Mouse (Mus musculus): ENCODE results near the gene Slc25a41. TPM values are rescaled to one million over a fixed set of nuclear protein-coding genes. Genes with fewer than 3 reads are reported as not detected.

The Slc25a41 gene
- total and polyA plus RNA-seq, 3 experiments: not detected

DNA sequence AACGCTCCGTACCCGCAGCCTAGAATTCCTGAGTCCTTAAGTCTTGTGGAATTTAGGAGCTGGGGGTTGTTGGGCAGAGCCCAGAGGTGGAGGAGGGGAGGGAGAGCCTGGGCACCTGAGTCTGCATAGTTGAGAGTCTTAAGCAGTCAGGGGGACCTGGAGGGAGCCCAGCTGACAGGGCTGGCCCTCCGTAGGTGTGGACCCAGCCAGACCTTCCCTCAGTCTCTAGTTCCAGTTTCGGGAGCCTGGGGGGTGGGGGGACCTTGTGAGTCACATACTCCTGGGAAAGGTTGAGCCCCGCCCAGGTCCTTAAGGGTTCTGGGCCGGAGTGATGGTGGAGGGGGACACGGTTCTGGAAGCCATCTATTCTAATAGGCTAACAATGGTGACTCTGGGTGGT is 21.6 kb upstream of the Slc25a41 start:
- Histone ChIP-seq H3K9ac (ENCODE audit: low read depth, low read length) (no peak overlapping the region), H3K27ac (no peak overlapping the region), H3K4me1 (ENCODE audit: control insufficient read depth, insufficient read depth, low read length) (0 out of 2 replicates have a peak, but pooled peaks cover 3% of the 10 kb centered on the region), H3K27me3 (ENCODE audit: control insufficient read depth, insufficient read depth, low read length) (no peaks in the 10 kb centered on the region), H3K79me2 (replicated peaks; ENCODE audit: control insufficient read depth, insufficient read depth, low read length) (no peaks in the 10 kb centered on the region), H3K4me3 (no peak overlapping the region), H3K36me3 (ENCODE audit: control insufficient read depth, insufficient read depth, low read length) (no peaks in the 10 kb centered on the region)
- DNase-seq: no peak
- WGBS: 41% methylated on average over 8 of the region's 8 CpGs
- TF ChIP-seq EP300 (IDR thresholded peaks at IDR 0.05; ENCODE audit: insufficient read depth, low read depth, low read length) (no peak), CTCF (IDR thresholded peaks at IDR 0.05) (no peak), POLR2A (IDR thresholded peaks at IDR 0.05; ENCODE audit: insufficient read depth, low read depth, low read length) (no peak)
- intact Hi-C loops (cut with DNase I): no loop called here

DNA sequence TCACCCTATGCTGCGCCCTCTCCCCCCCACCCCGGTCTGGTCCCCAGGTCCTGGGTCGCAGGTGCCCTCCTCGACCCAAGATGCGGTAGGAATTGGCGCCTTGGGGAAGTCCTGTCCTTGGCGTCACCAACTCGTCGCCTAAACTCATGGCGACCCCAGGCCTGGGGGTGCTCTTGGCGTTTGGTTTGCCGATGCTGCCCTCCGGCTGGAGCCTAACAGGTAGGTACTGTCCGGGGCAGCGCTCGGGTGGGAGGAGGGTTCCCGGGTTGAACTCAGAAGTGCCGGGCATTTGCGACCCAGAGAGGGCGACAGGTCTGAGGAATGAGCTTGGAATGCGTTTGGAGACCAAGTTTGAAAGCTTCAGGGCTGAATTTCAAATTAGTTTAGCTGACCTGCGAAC is 21.1 kb upstream of the Slc25a41 start:
- Histone ChIP-seq H3K27ac (no peak overlapping the region), H3K36me3 (ENCODE audit: control insufficient read depth, insufficient read depth, low read length) (no peaks in the 10 kb centered on the region), H3K27me3 (ENCODE audit: control insufficient read depth, insufficient read depth, low read length) (no peaks in the 10 kb centered on the region), H3K4me3 (no peak overlapping the region), H3K79me2 (replicated peaks; ENCODE audit: control insufficient read depth, insufficient read depth, low read length) (no peaks in the 10 kb centered on the region), H3K9ac (ENCODE audit: low read depth, low read length) (no peak overlapping the region), H3K4me1 (ENCODE audit: control insufficient read depth, insufficient read depth, low read length) (0 out of 2 replicates have a peak, but pooled peaks cover 3% of the 10 kb centered on the region)
- no peak for DNase-seq
- TF ChIP-seq EP300 (IDR thresholded peaks at IDR 0.05; ENCODE audit: insufficient read depth, low read depth, low read length) (no peak), POLR2A (IDR thresholded peaks at IDR 0.05; ENCODE audit: insufficient read depth, low read depth, low read length) (no peak), CTCF (IDR thresholded peaks at IDR 0.05) (no peak)
- intact Hi-C loops (cut with DNase I): no loop called here
- 3% methylated on average over 22 of the region's 22 CpGs for WGBS

DNA sequence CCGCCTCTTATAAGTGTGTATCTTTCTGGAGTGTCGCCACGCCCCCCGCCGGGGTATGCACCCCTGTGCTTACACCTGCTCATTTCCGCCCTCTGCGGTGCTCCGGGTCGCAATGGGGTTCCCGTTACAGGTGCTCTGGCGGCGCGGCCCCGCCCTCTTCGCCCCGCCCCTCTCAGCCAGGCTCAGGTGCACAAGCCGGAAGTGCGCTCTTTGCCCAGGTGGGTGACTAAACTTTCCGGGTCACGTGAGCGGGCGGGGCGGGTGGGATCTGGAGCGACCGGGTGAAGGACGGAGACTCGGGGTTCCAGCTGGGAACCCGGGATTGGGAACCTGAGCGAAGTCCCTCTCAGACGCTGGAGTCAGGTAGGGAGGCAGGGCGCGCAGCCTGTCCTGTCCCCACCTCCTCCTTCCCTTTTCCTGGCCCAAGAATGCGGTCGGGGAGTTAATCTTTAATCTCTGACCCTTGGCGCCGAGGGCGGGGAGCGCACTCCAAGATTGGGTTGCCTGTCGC is 20.6 kb upstream of the Slc25a41 start:
- Histone ChIP-seq H3K9ac (ENCODE audit: low read depth, low read length) (no peak overlapping the region), H3K27me3 (ENCODE audit: control insufficient read depth, insufficient read depth, low read length) (no peaks in the 10 kb centered on the region), H3K4me1 (ENCODE audit: control insufficient read depth, insufficient read depth, low read length) (0 out of 2 replicates have a peak, but pooled peaks cover 3% of the 10 kb centered on the region), H3K4me3 (peak overlapping the region; percentile 16; the same call in 1 of the 2 replicates), H3K27ac (no peak overlapping the region), H3K36me3 (ENCODE audit: control insufficient read depth, insufficient read depth, low read length) (no peaks in the 10 kb centered on the region), H3K79me2 (replicated peaks; ENCODE audit: control insufficient read depth, insufficient read depth, low read length) (no peaks in the 10 kb centered on the region)
- WGBS: 2% methylated on average over 39 of the region's 39 CpGs
- DNase-seq: peak in 1 of 2 experiments; percentile 35
- intact Hi-C loops (cut with DNase I): no loop called here
- TF ChIP-seq POLR2A (IDR thresholded peaks at IDR 0.05; ENCODE audit: insufficient read depth, low read depth, low read length) (no peak), EP300 (IDR thresholded peaks at IDR 0.05; ENCODE audit: insufficient read depth, low read depth, low read length) (no peak), CTCF (IDR thresholded peaks at IDR 0.05) (no peak)

DNA sequence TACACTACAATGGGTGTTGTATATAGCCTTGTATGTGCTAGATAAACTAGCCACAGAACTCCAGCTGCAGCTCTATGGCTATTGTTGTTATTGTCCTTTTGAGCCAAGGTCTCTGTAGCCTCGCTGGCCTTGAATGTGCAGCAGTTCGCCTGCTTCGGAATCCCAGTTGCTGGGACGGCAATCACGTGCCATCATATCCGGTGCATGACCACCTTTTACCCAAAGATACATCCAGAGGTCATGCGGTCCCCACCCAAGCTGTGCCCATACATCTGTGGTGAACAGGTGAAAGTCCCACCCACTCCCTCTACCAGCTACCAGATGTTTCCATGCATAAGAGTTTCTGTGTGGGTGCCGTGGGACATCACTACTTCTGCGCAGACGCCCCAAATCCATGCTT is 19.6 kb upstream of the Slc25a41 start:
- H3K27me3 ChIP-seq (ENCODE audit: control insufficient read depth, insufficient read depth, low read length): no peaks in the 10 kb centered on the region
- H3K79me2 ChIP-seq (replicated peaks; ENCODE audit: control insufficient read depth, insufficient read depth, low read length): no peaks in the 10 kb centered on the region
- 0 out of 2 replicates have a peak, but pooled peaks cover 3% of the 10 kb centered on the region for H3K4me1 ChIP-seq (ENCODE audit: control insufficient read depth, insufficient read depth, low read length)
- 38% methylated on average over 10 of the region's 10 CpGs for WGBS
- H3K9ac ChIP-seq (ENCODE audit: low read depth, low read length): no peak overlapping the region
- intact Hi-C loops (cut with DNase I): no loop called here
- no peaks in the 10 kb centered on the region for H3K36me3 ChIP-seq (ENCODE audit: control insufficient read depth, insufficient read depth, low read length)
- DNase-seq: no peak
- TF ChIP-seq EP300 (IDR thresholded peaks at IDR 0.05; ENCODE audit: insufficient read depth, low read depth, low read length) (no peak), CTCF (IDR thresholded peaks at IDR 0.05) (no peak), POLR2A (IDR thresholded peaks at IDR 0.05; ENCODE audit: insufficient read depth, low read depth, low read length) (no peak)
- no peak overlapping the region; the same call in 1 of the 2 replicates for H3K27ac ChIP-seq
- no peak overlapping the region for H3K4me3 ChIP-seq

DNA sequence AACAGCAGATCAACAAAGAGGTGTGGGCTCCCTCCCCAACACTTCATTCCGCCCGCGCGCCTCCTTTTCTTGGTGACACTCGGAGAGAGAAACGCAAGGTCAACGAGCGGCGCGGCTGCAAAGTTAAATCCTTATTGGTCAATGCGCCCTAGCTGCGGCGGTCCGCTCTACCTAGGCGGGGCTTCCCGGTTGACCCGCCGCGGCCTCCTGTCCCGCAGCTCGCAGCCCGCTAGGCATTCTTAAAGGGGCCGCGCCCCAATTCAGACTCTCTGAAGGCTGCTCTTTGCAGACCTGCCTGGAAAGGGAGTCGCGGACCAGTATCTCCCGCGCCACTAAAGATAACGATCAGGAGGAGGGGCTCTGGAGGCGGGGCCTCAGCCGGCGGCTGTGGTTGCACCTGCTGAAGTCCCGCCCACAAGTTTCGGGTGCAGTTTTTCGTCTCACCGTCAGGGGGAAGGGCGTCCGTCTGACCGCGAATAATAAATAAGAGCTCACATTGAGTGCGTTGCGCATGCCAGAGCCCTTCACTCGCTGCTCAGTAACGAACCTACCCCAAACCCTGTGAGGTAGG is 18.9 kb upstream of the Slc25a41 start:
- 0 out of 2 replicates have a peak, but pooled peaks cover 3% of the 10 kb centered on the region for H3K4me1 ChIP-seq (ENCODE audit: control insufficient read depth, insufficient read depth, low read length)
- under 1% methylated on average over 44 of the region's 44 CpGs for WGBS
- intact Hi-C loops (cut with DNase I): no loop called here

DNA sequence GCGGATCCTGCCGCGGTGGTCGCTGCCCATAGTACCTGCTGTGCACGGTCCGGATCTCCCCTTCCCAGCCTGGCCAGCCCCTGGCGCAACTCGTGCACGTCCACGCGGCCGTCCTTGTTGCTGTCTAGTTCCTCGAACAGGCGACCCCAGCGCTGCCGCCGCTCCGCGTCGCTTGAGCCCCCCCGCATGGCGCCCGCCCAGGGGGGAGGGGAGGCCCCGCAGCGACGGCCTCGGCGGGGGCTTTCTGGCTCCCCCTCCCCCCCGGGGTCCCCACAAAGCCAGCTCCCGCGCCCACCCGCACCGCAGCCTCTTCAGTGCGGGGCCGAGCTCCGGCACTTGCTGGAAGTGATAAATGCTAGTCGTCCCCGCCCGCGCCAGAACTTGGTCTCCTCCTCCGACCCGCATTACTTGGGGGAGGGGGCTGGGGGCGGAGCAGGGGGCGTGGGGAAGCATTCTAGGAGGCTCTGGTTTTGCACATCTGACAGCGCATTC is 18.1 kb upstream of the Slc25a41 start, which contains the start of gene Slc25a23:
Slc25a23 (minus strand) TSS at position 378 of the 492 bp plus-strand sequence.
- Histone ChIP-seq H3K27ac (peak within 1 kb of the TSS; percentile 93), H3K4me3 (peak within 1 kb of the TSS; percentile 74), H3K4me1 (ENCODE audit: control insufficient read depth, insufficient read depth, low read length) (0 out of 2 replicates have a peak, but pooled peaks cover 3% of the 10 kb centered on the region), H3K27me3 (ENCODE audit: control insufficient read depth, insufficient read depth, low read length) (no peaks in the 10 kb centered on the region), H3K79me2 (replicated peaks; ENCODE audit: control insufficient read depth, insufficient read depth, low read length) (no peaks in the 10 kb centered on the region), H3K36me3 (ENCODE audit: control insufficient read depth, insufficient read depth, low read length) (no peaks in the 10 kb centered on the region), H3K9ac (ENCODE audit: low read depth, low read length) (peak within 1 kb of the TSS; percentile 76)
- TF ChIP-seq CTCF (IDR thresholded peaks at IDR 0.05): no peak
- no peak for TF ChIP-seq EP300 (IDR thresholded peaks at IDR 0.05; ENCODE audit: insufficient read depth, low read depth, low read length)
- TF ChIP-seq POLR2A (IDR thresholded peaks at IDR 0.05; ENCODE audit: insufficient read depth, low read depth, low read length): no peak; the same call in 1 of the 2 replicates
- WGBS: 0% methylated on average over 43 of the region's 45 CpGs
- intact Hi-C loops (cut with DNase I): loop anchor here (5.0 kb wide), 1 partner anchor 227 kb away; the partner anchor contains the start of gene Rfx2
- DNase-seq: peak; percentile 77 to 78

More for the DNA sequence above, 18.9 kb upstream of the Slc25a41 start:
- H3K79me2 ChIP-seq (replicated peaks; ENCODE audit: control insufficient read depth, insufficient read depth, low read length): no peaks in the 10 kb centered on the region
- peak overlapping the region; percentile 93 for H3K27ac ChIP-seq
- no peaks in the 10 kb centered on the region for H3K27me3 ChIP-seq (ENCODE audit: control insufficient read depth, insufficient read depth, low read length)
- H3K9ac ChIP-seq (ENCODE audit: low read depth, low read length): peak overlapping the region; percentile 76
- H3K4me3 ChIP-seq: peak overlapping the region; percentile 74
- peak; percentile 97 for DNase-seq
- H3K36me3 ChIP-seq (ENCODE audit: control insufficient read depth, insufficient read depth, low read length): no peaks in the 10 kb centered on the region
- TF ChIP-seq POLR2A (IDR thresholded peaks at IDR 0.05; ENCODE audit: insufficient read depth, low read depth, low read length) (0 out of 2 replicates have a peak, but pooled peaks have one; percentile 17), EP300 (IDR thresholded peaks at IDR 0.05; ENCODE audit: insufficient read depth, low read depth, low read length) (0 out of 2 replicates have a peak, but pooled peaks have one; percentile 20), CTCF (IDR thresholded peaks at IDR 0.05) (peak; percentile 87)

All from heart, adult 2 months (tissue).